Mouse (Mus musculus): Measurements from ENCODE around the gene Ntm.

- no peak for TF ChIP-seq CTCF (IDR thresholded peaks at IDR 0.05; ENCODE audit: control insufficient read depth, insufficient read depth, insufficient replicate concordance, low read depth, low read length)
- no peak for TF ChIP-seq POLR2A (IDR thresholded peaks at IDR 0.05; ENCODE audit: control insufficient read depth, low read depth, low read length)
These were observed 550.7 kb downstream of the Ntm start for GRCm38 (mm10) chr9:29412181-29412771.
